Comparison of ENCODE assay signal across 17 mouse cellular contexts in genomic region chr11:43485855-43486254, GRCm38 (mm10). TPM values are rescaled to one million over a fixed set of nuclear protein-coding genes. Genes with fewer than 3 reads are reported as not detected.
"Had no signal": no experiment of that assay in that cellular context is flagged by ENCODE, and none has a peak within 500 bp of the region (broad histone marks: within the 10 kb centered on the region; RNA-seq: fewer than 3 reads in every experiment).

No protein-coding gene starts in this region.

- H3K36me3 ChIP-seq: neural tube, embryonic 13.5 days; neural tube, embryonic 15.5 days; stomach, embryonic 15.5 days had no signal

- H3K4me2 ChIP-seq: neural tube, embryonic 13.5 days; neural tube, embryonic 15.5 days; stomach, embryonic 15.5 days had no signal

- H3K9ac ChIP-seq: neural tube, embryonic 13.5 days; neural tube, embryonic 15.5 days; stomach, embryonic 15.5 days had no signal

- H3K9me3 ChIP-seq: neural tube, embryonic 13.5 days; neural tube, embryonic 15.5 days; stomach, embryonic 15.5 days had no signal

- H3K4me3 ChIP-seq: neural tube, embryonic 13.5 days; neural tube, embryonic 15.5 days; stomach, embryonic 15.5 days had no signal

- H3K27ac ChIP-seq: neural tube, embryonic 13.5 days; neural tube, embryonic 15.5 days; stomach, embryonic 15.5 days; stomach, postnatal 0 days had no signal

- DNase-seq: retina, postnatal 1 day; right cerebral cortex, adult 18-20 months; right cerebral cortex, postnatal 14 days; right cerebral cortex, postnatal 25 days; right cerebral cortex, postnatal 4 days; spleen, adult 18-20 months; thymus, adult 18-20 months; thymus, adult 2 months; thymus, postnatal 14 days; thymus, postnatal 25 days; thymus, postnatal 36 days; thymus, postnatal 4 days had no signal

- H3K27me3 ChIP-seq: neural tube, embryonic 13.5 days; neural tube, embryonic 15.5 days; stomach, embryonic 15.5 days had no signal

RNA-seq across cellular contexts. Expression of gene C1qtnf2, which starts 11.8 kb away (rescaled TPM):
- total RNA-seq: neutrophil, adult 5-6 weeks had no signal

RNA-seq across cellular contexts. Expression of gene Ccnjl, which starts 42.7 kb away (rescaled TPM):
- total RNA-seq: neutrophil, adult 5-6 weeks had no signal
